Mouse (Mus musculus) CH12.LX (cell line): Measurements from ENCODE around the gene Slc9a8. TPM values are rescaled to one million over a fixed set of nuclear protein-coding genes. Genes with fewer than 3 reads are reported as not detected.
A peak's percentile ranks its signal among the peaks of the same experiment; 100 is the strongest.

Source experiments
- DNase-seq: peaks from one replicate; pipeline ENCODE4 v3.0.0-alpha.2; 2013; ENCODE audit errors: extremely low read depth
- H3K27ac ChIP-seq: 2 replicates; pipeline ENCODE4 v1.5.1; 2012; ENCODE audit warnings: low read depth, mild to moderate bottlenecking, control low read depth, moderate library complexity; ENCODE audit not compliant: insufficient read depth
- H3K27me3 ChIP-seq: replicated peaks from 2 replicates; pipeline ENCODE3; 2012; ENCODE audit warnings: inconsistent platforms
- H3K36me3 ChIP-seq, 2 experiments: replicated peaks in 1 of 2; 2 replicates each; pipeline versions ENCODE3 to v1.6.1; 2012; ENCODE audit warnings: inconsistent platforms in 1 of 2, low read length in 1 of 2, mild to moderate bottlenecking in 1 of 2, mixed read lengths in 1 of 2, moderate library complexity in 1 of 2; ENCODE audit not compliant: control insufficient read depth in 1 of 2, insufficient read depth in 1 of 2
- H3K4me1 ChIP-seq, 2 experiments: 2 replicates each; pipeline ENCODE4 v1.6.1; 2012; ENCODE audit warnings: inconsistent platforms in 1 of 2, moderate library complexity in 1 of 2; ENCODE audit not compliant: insufficient read depth in 2 of 2, control insufficient read depth in 1 of 2
- H3K4me2 ChIP-seq: 2 replicates; pipeline ENCODE4 v1.6.1; 2012; ENCODE audit warnings: low read depth, mild to moderate bottlenecking, control low read depth; ENCODE audit not compliant: poor library complexity, insufficient read depth, severe bottlenecking
- H3K4me3 ChIP-seq, 3 experiments: fragments of 150-350 bp in 1 of 3; sonication (generic) in 1 of 3; replicated peaks in 1 of 3; 2 replicates each; pipeline versions ENCODE3 to v1.5.1; 2011 to 2012; ENCODE audit warnings: low read depth in 2 of 3, low read length in 2 of 3, mild to moderate bottlenecking in 2 of 3, moderate library complexity in 2 of 3, control low read depth in 1 of 3, improper control_type of control experiment in 1 of 3, inconsistent platforms in 1 of 3, mixed read lengths in 1 of 3; ENCODE audit not compliant: poor library complexity in 1 of 3
- H3K79me2 ChIP-seq: replicated peaks from 2 replicates; pipeline ENCODE4 v1.6.1; 2012; ENCODE audit warnings: mild to moderate bottlenecking, moderate library complexity; ENCODE audit not compliant: control insufficient read depth, poor library complexity, insufficient read depth, severe bottlenecking; ENCODE audit errors: extremely low read depth
- H3K9ac ChIP-seq: 2 replicates; pipeline ENCODE4 v1.6.1; 2012; ENCODE audit warnings: low read depth, mild to moderate bottlenecking, control low read depth, moderate library complexity; ENCODE audit not compliant: insufficient read depth
- H3K9me3 ChIP-seq: replicated peaks from 2 replicates; pipeline ENCODE3; 2012; ENCODE audit warnings: low read length, inconsistent platforms, mixed read lengths
- BHLHE40 ChIP-seq: IDR thresholded peaks from 2 replicates; pipeline ENCODE4 v1.6.1; 2011; ENCODE audit warnings: mild to moderate bottlenecking, low read depth, low read length, improper control_type of control experiment
- CHD2 ChIP-seq: IDR thresholded peaks from 2 replicates; pipeline ENCODE4 v1.6.1; 2011; ENCODE audit warnings: low read length, improper control_type of control experiment
- CTCF ChIP-seq, 2 experiments: IDR thresholded peaks in 1 of 2; conservative IDR thresholded peaks in 1 of 2; 2 replicates each; pipeline ENCODE4 v1.5.1; 2011 to 2012; ENCODE audit warnings: low read depth in 2 of 2, low read length in 2 of 2, improper control_type of control experiment in 1 of 2, inconsistent platforms in 1 of 2, mild to moderate bottlenecking in 1 of 2, moderate library complexity in 1 of 2
- E2F4 ChIP-seq: IDR thresholded peaks from 2 replicates; pipeline ENCODE4 v1.6.1; 2011; ENCODE audit warnings: low read depth, low read length, improper control_type of control experiment; ENCODE audit not compliant: insufficient replicate concordance
- ELF1 ChIP-seq: IDR thresholded peaks from 2 replicates; pipeline ENCODE4 v1.6.1; 2014; ENCODE audit warnings: low read depth, mild to moderate bottlenecking, inconsistent platforms, low read length, improper control_type of control experiment
- GABPA ChIP-seq: IDR thresholded peaks from 2 replicates; pipeline ENCODE4 v1.6.1; 2012; ENCODE audit warnings: low read depth, low read length, improper control_type of control experiment, inconsistent platforms; ENCODE audit not compliant: insufficient replicate concordance
- IRF4 ChIP-seq: IDR thresholded peaks from 2 replicates; pipeline ENCODE4 v1.6.1; 2014; ENCODE audit warnings: low read depth, mild to moderate bottlenecking, inconsistent platforms, low read length, improper control_type of control experiment
- JUND ChIP-seq: conservative IDR thresholded peaks from 2 replicates; pipeline ENCODE4 v1.6.1; 2011; ENCODE audit warnings: low read depth, low read length, improper control_type of control experiment
- MAFK ChIP-seq: IDR thresholded peaks from 2 replicates; pipeline ENCODE4 v1.6.1; 2011; ENCODE audit warnings: low read length, improper control_type of control experiment; ENCODE audit not compliant: insufficient replicate concordance
- MAZ ChIP-seq: IDR thresholded peaks from 2 replicates; pipeline ENCODE4 v1.6.1; 2012; ENCODE audit warnings: low read depth, mild to moderate bottlenecking, inconsistent platforms, low read length, improper control_type of control experiment, moderate library complexity
- MEF2A ChIP-seq: IDR thresholded peaks from 2 replicates; pipeline ENCODE4 v1.6.1; 2014; ENCODE audit warnings: low read depth, mild to moderate bottlenecking, inconsistent platforms, low read length, improper control_type of control experiment, borderline replicate concordance
- MXI1 ChIP-seq: IDR thresholded peaks from 2 replicates; pipeline ENCODE4 v1.6.1; 2011; ENCODE audit warnings: mild to moderate bottlenecking, low read depth, low read length, improper control_type of control experiment
- MYC ChIP-seq: IDR thresholded peaks from 2 replicates; pipeline ENCODE4 v1.6.1; 2011; ENCODE audit warnings: low read depth, mild to moderate bottlenecking, improper control_type of control experiment, low read length
- NELFE ChIP-seq: IDR thresholded peaks from 2 replicates; pipeline ENCODE4 v1.6.1; 2011; ENCODE audit warnings: low read depth, low read length, improper control_type of control experiment
- NRF1 ChIP-seq: IDR thresholded peaks from 2 replicates; pipeline ENCODE4 v1.6.1; 2014; ENCODE audit warnings: low read depth, mild to moderate bottlenecking, inconsistent platforms, low read length, improper control_type of control experiment, moderate library complexity
- RAD21 ChIP-seq: IDR thresholded peaks from 2 replicates; pipeline ENCODE4 v1.6.1; 2011; ENCODE audit warnings: low read depth, mild to moderate bottlenecking, low read length, improper control_type of control experiment, moderate library complexity
- RCOR1 ChIP-seq: conservative IDR thresholded peaks from 2 replicates; pipeline ENCODE4 v1.6.1; 2012; ENCODE audit warnings: low read depth, mild to moderate bottlenecking, inconsistent platforms, low read length, improper control_type of control experiment
- SIN3A ChIP-seq: IDR thresholded peaks from 2 replicates; pipeline ENCODE4 v1.6.1; 2012; ENCODE audit warnings: low read length, improper control_type of control experiment, inconsistent platforms
- SMC3 ChIP-seq: IDR thresholded peaks from 2 replicates; pipeline ENCODE4 v1.6.1; 2011; ENCODE audit warnings: low read depth, low read length, improper control_type of control experiment
- UBTF ChIP-seq: IDR thresholded peaks from 2 replicates; pipeline ENCODE4 v1.6.1; 2012; ENCODE audit warnings: low read depth, mild to moderate bottlenecking, inconsistent platforms, low read length, improper control_type of control experiment, moderate library complexity
- USF1 ChIP-seq: IDR thresholded peaks from 2 replicates; pipeline ENCODE4 v1.6.1; 2014; ENCODE audit warnings: low read depth, mild to moderate bottlenecking, inconsistent platforms, low read length, improper control_type of control experiment
- USF2 ChIP-seq: conservative IDR thresholded peaks from 2 replicates; pipeline ENCODE4 v1.6.1; 2011; ENCODE audit warnings: low read depth, low read length, improper control_type of control experiment
- ZC3H11A ChIP-seq: IDR thresholded peaks from 2 replicates; pipeline ENCODE4 v1.6.1; 2012; ENCODE audit warnings: low read depth, mild to moderate bottlenecking, inconsistent platforms, low read length, improper control_type of control experiment
- ZKSCAN1 ChIP-seq: IDR thresholded peaks from 2 replicates; pipeline ENCODE4 v1.6.1; 2012; ENCODE audit warnings: low read depth, inconsistent platforms, low read length, improper control_type of control experiment, borderline replicate concordance
- ZMIZ1 ChIP-seq: IDR thresholded peaks from 2 replicates; pipeline ENCODE4 v1.6.1; 2012; ENCODE audit warnings: low read depth, mild to moderate bottlenecking, inconsistent platforms, low read length, improper control_type of control experiment
- dilution Hi-C: fragments of 300-500 bp; cut with MboI; formaldehyde crosslinking; loops from 2 replicates; pipeline ENCODE4 v1.14.3; 2020; ENCODE audit warnings: low sequenced_read_pairs; ENCODE audit not compliant: extremely low pct_unique_long_range_greater_than_20kb, extremely low pct_ligation_motif_present
- in situ Hi-C: fragments of 300-500 bp; cut with MboI; formaldehyde crosslinking; loops from 3 replicates; pipeline ENCODE4 v1.14.3; 2019; ENCODE audit warnings: low sequenced_read_pairs, low pct_ligation_motif_present, low pct_unique_long_range_greater_than_20kb, mixed read lengths
- polyA plus RNA-seq: library from polyadenylated mRNA; unstranded; fragments of >175 nt; gene quantifications from 2 replicates; pipeline ENCODE4 v1.2.1, GENCODE M21; 2012; ENCODE audit warnings: low read depth; ENCODE audit not compliant: insufficient read length
- total RNA-seq, 2 experiments: library from RNA; depleted of rRNA; stranded (reverse); fragments of 300-350 nt in 1 of 2; fragments of >200 nt in 1 of 2; gene quantifications; 2 replicates each; pipeline ENCODE4 v1.2.3; 2012 to 2014

Gene Slc9a8
- total and polyA plus RNA-seq, 3 experiments: 14.5 to 26.0 (median 25.0) TPM

DNA sequence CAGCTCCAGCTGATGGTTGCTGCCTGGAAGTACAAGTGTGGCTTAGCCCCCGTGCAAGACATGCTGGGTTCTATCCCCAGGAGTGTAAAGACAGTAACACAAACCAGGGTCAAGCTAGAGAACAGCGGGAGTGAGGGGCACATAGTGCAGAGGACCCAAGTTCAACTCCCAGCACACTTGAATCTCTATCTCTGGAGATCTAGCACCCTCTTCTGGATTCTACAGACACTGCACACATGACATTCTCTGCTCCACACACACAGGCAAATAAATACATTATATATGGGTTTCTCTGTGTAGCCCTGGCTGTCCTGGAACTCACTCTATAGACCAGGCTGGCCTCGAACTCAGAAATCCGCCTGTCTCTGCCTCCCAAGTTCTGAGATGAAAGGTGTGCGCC, 91.5 kb downstream of the Slc9a8 start:
- DNase-seq: no peak
- in situ Hi-C loops (no loop called here), dilution Hi-C loops (no loop called here)
- peaks cover 0 to 34% of the 10 kb centered on the region in 2 experiments; a peak in 2 of 4 replicates for H3K4me1 ChIP-seq
- H3K4me3 ChIP-seq: no peak overlapping the region
- H3K27ac ChIP-seq: no peak overlapping the region
- no peak overlapping the region for H3K4me2 ChIP-seq
- TF ChIP-seq JUND: no peak
- no peak for TF ChIP-seq IRF4
- TF ChIP-seq CHD2: no peak
- TF ChIP-seq MYC: no peak
- peak in 1 of 2 experiments; percentile 65; a peak in 3 of 4 replicates for TF ChIP-seq CTCF (conservative IDR thresholded peaks at IDR 0.05 in 1 of 2, IDR thresholded peaks at IDR 0.05 in 1 of 2; ENCODE audit: low read depth in 2 of 2, low read length in 2 of 2)
- TF ChIP-seq E2F4: no peak
- no peak for TF ChIP-seq MXI1
- no peak for TF ChIP-seq ZC3H11A
- TF ChIP-seq SMC3: peak; percentile 28
- peak; percentile 62 for TF ChIP-seq RAD21
- TF ChIP-seq, all 38 proteins: peak for 3
- no peaks in the 10 kb centered on the region for H3K27me3 ChIP-seq
- H3K9me3 ChIP-seq: no peaks in the 10 kb centered on the region
- H3K36me3 ChIP-seq: peaks cover 86 to 94% of the 10 kb centered on the region in 2 experiments
- no peak overlapping the region for H3K9ac ChIP-seq
- H3K79me2 ChIP-seq: peaks cover 16% of the 10 kb centered on the region

DNA sequence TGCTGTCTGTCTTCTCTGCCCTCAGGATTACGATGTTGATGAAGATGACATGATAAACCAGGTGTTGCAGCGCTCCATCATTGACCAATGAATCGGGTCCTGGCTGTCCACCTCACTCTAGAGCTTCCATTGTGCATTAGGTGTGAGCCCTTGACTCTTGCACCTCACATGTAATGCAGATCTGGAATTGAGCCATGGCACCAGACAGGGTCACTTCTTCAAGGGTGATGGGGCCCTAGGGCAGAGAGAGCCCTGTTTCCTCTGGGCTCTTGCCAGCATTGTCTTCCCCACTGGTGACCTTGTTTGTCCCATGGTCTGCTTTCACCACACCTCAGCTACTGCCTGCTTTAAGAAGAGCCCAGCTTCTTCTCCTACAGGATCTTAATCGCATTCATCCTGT, 93.1 kb downstream of the Slc9a8 start:
- H3K9ac ChIP-seq: no peak overlapping the region
- H3K4me3 ChIP-seq: no peak overlapping the region
- in situ Hi-C loops: no loop called here
- dilution Hi-C loops: no loop called here
- DNase-seq: no peak
- peaks cover 77 to 90% of the 10 kb centered on the region in 2 experiments for H3K36me3 ChIP-seq
- peaks cover 0 to 33% of the 10 kb centered on the region in 2 experiments; a peak in 2 of 4 replicates for H3K4me1 ChIP-seq
- H3K27ac ChIP-seq: no peak overlapping the region
- no peaks in the 10 kb centered on the region for H3K27me3 ChIP-seq
- TF ChIP-seq RCOR1: no peak
- TF ChIP-seq GABPA: no peak
- no peak for TF ChIP-seq E2F4
- TF ChIP-seq UBTF: no peak
- no peak for TF ChIP-seq ZKSCAN1
- TF ChIP-seq MAFK: no peak
- no peak for TF ChIP-seq MXI1
- TF ChIP-seq ZMIZ1: no peak
- TF ChIP-seq ELF1: no peak
- no peak for TF ChIP-seq SIN3A
- TF ChIP-seq NRF1: no peak
- no peak for TF ChIP-seq MAZ
- no peak for TF ChIP-seq BHLHE40
- no peak for TF ChIP-seq MYC
- no peak for TF ChIP-seq MEF2A
- TF ChIP-seq USF2: no peak
- no peak for TF ChIP-seq NELFE
- TF ChIP-seq RAD21: no peak
- no peak for TF ChIP-seq USF1
- H3K79me2 ChIP-seq: 0 out of 2 replicates have a peak, but pooled peaks cover 4% of the 10 kb centered on the region
- H3K9me3 ChIP-seq: no peaks in the 10 kb centered on the region
- H3K4me2 ChIP-seq: no peak overlapping the region
